Mouse (Mus musculus): ENCODE measurements around the gene 4933415A04Rik. TPM values are rescaled to one million over a fixed set of nuclear protein-coding genes. Genes with fewer than 3 reads are reported as not detected.
A peak's percentile ranks its signal among the peaks of the same experiment; 100 is the strongest.

4933415A04Rik gene
- polyA plus RNA-seq, 1 experiment from 2014 or later: 9.0 TPM

GRCm38 (mm10) chr11:43632566-43632965 is 45.7 kb downstream of the 4933415A04Rik start:
- no peak for ATAC-seq (ENCODE audit: low FRiP score, low TSS enrichment)
- Histone ChIP-seq H3K9me3 (ENCODE audit: control insufficient read depth, low read length) (no peaks in the 10 kb centered on the region), H3K4me1 (ENCODE audit: control insufficient read depth, insufficient read depth, low read length) (peaks cover 14% of the 10 kb centered on the region), H3K27me3 (ENCODE audit: control insufficient read depth, insufficient read depth, low read length) (no peaks in the 10 kb centered on the region), H3K9ac (ENCODE audit: low read depth, low read length) (no peak overlapping the region), H3K36me3 (ENCODE audit: control insufficient read depth, insufficient read depth, low read length) (no peaks in the 10 kb centered on the region), H3K27ac (ENCODE audit: low read depth, low read length) (no peak overlapping the region), H3K4me3 (ENCODE audit: low read length) (no peak overlapping the region), H3K4me2 (replicated peaks; ENCODE audit: low read depth, low read length) (no peak overlapping the region)
- WGBS: 24% methylated on average over 4 of the region's 4 CpGs

GRCm38 (mm10) chr11:43633165-43633564 is 46.3 kb downstream of the 4933415A04Rik start:
- Histone ChIP-seq H3K27ac (ENCODE audit: low read depth, low read length) (peak overlapping the region; percentile 44; the same call in 1 of the 2 replicates), H3K9ac (ENCODE audit: low read depth, low read length) (no peak overlapping the region), H3K4me3 (ENCODE audit: low read length) (no peak overlapping the region), H3K36me3 (ENCODE audit: control insufficient read depth, insufficient read depth, low read length) (no peaks in the 10 kb centered on the region), H3K27me3 (ENCODE audit: control insufficient read depth, insufficient read depth, low read length) (no peaks in the 10 kb centered on the region), H3K4me1 (ENCODE audit: control insufficient read depth, insufficient read depth, low read length) (peaks cover 14% of the 10 kb centered on the region), H3K9me3 (ENCODE audit: control insufficient read depth, low read length) (no peaks in the 10 kb centered on the region), H3K4me2 (replicated peaks; ENCODE audit: low read depth, low read length) (no peak overlapping the region)
- ATAC-seq (ENCODE audit: low FRiP score, low TSS enrichment): peak; percentile 14; the same call in 1 of the 2 replicates
- 74% methylated on average over 6 of the region's 6 CpGs for WGBS

GRCm38 (mm10) chr11:43633658-43634401 is 47.0 kb downstream of the 4933415A04Rik start:
- 15% methylated on average over 19 of the region's 19 CpGs for WGBS
- ATAC-seq (ENCODE audit: low FRiP score, low TSS enrichment): peak; percentile 94
- no peaks in the 10 kb centered on the region for H3K9me3 ChIP-seq (ENCODE audit: control insufficient read depth, low read length)
- H3K4me2 ChIP-seq (replicated peaks; ENCODE audit: low read depth, low read length): peak overlapping the region; percentile 12; the same call in 1 of the 2 replicates
- no peak overlapping the region for H3K4me3 ChIP-seq (ENCODE audit: low read length)
- H3K36me3 ChIP-seq (ENCODE audit: control insufficient read depth, insufficient read depth, low read length): no peaks in the 10 kb centered on the region
- peaks cover 14% of the 10 kb centered on the region for H3K4me1 ChIP-seq (ENCODE audit: control insufficient read depth, insufficient read depth, low read length)
- peak overlapping the region; percentile 44; the same call in 1 of the 2 replicates for H3K27ac ChIP-seq (ENCODE audit: low read depth, low read length)
- H3K9ac ChIP-seq (ENCODE audit: low read depth, low read length): no peak overlapping the region
- no peaks in the 10 kb centered on the region for H3K27me3 ChIP-seq (ENCODE audit: control insufficient read depth, insufficient read depth, low read length)

- Histone ChIP-seq H3K4me2 (replicated peaks; ENCODE audit: low read depth, low read length) (no peak overlapping the region), H3K36me3 (ENCODE audit: control insufficient read depth, insufficient read depth, low read length) (no peaks in the 10 kb centered on the region), H3K9me3 (ENCODE audit: control insufficient read depth, low read length) (no peaks in the 10 kb centered on the region), H3K4me1 (ENCODE audit: control insufficient read depth, insufficient read depth, low read length) (peaks cover 14% of the 10 kb centered on the region), H3K9ac (ENCODE audit: low read depth, low read length) (no peak overlapping the region), H3K27me3 (ENCODE audit: control insufficient read depth, insufficient read depth, low read length) (no peaks in the 10 kb centered on the region), H3K4me3 (ENCODE audit: low read length) (no peak overlapping the region), H3K27ac (ENCODE audit: low read depth, low read length) (no peak overlapping the region)
- WGBS: 54% methylated on average over 4 of the region's 4 CpGs
- no peak for ATAC-seq (ENCODE audit: low FRiP score, low TSS enrichment)
Observed at GRCm38 (mm10) chr11:43636761-43637160, 49.9 kb downstream of the 4933415A04Rik start.

GRCm38 (mm10) chr11:43638486-43638885 is 51.6 kb downstream of the 4933415A04Rik start:
- Histone ChIP-seq H3K4me3 (ENCODE audit: low read length) (no peak overlapping the region), H3K9me3 (ENCODE audit: control insufficient read depth, low read length) (no peaks in the 10 kb centered on the region), H3K4me1 (ENCODE audit: control insufficient read depth, insufficient read depth, low read length) (peaks cover 10% of the 10 kb centered on the region), H3K36me3 (ENCODE audit: control insufficient read depth, insufficient read depth, low read length) (no peaks in the 10 kb centered on the region), H3K9ac (ENCODE audit: low read depth, low read length) (no peak overlapping the region), H3K27ac (ENCODE audit: low read depth, low read length) (no peak overlapping the region), H3K4me2 (replicated peaks; ENCODE audit: low read depth, low read length) (no peak overlapping the region), H3K27me3 (ENCODE audit: control insufficient read depth, insufficient read depth, low read length) (no peaks in the 10 kb centered on the region)
- no peak for ATAC-seq (ENCODE audit: low FRiP score, low TSS enrichment)
- WGBS: 92% methylated on average over 3 of the region's 3 CpGs

Other genes with a start within 250 kb of the 4933415A04Rik start
- gene Pttg1, start 160.8 kb upstream of the 4933415A04Rik start, polyA plus RNA-seq (2014; fragmentation: Nextera tagmentation; extraction: Ambion mirVana): 105 and 129 TPM in 2 replicates
- gene Slu7, start 153.3 kb upstream of the 4933415A04Rik start, polyA plus RNA-seq (2014; fragmentation: Nextera tagmentation; extraction: Ambion mirVana): 58.2 and 65.2 TPM in 2 replicates
- gene C1qtnf2, start 112.8 kb upstream of the 4933415A04Rik start, polyA plus RNA-seq (2014; fragmentation: Nextera tagmentation; extraction: Ambion mirVana): 13.4 and 17.9 TPM in 2 replicates
- 25.8 and 31.1 TPM in 2 replicates for gene Ccnjl, start 58.3 kb upstream of the 4933415A04Rik start, polyA plus RNA-seq (2014; fragmentation: Nextera tagmentation; extraction: Ambion mirVana)
- not detected in 2 replicates for gene Fabp6, start 14.5 kb downstream of the 4933415A04Rik start, polyA plus RNA-seq (2014; fragmentation: Nextera tagmentation; extraction: Ambion mirVana)
- gene Pwwp2a, start 95.0 kb downstream of the 4933415A04Rik start, polyA plus RNA-seq (2014; fragmentation: Nextera tagmentation; extraction: Ambion mirVana): 44.9 and 50.1 TPM in 2 replicates
- gene Ttc1, start 161.0 kb downstream of the 4933415A04Rik start, polyA plus RNA-seq (2014; fragmentation: Nextera tagmentation; extraction: Ambion mirVana): 79.2 and 82.2 TPM in 2 replicates